Mouse (Mus musculus): ENCODE results near the gene Nepro. TPM values are rescaled to one million over a fixed set of nuclear protein-coding genes. Genes with fewer than 3 reads are reported as not detected.

Nepro gene
- polyA plus RNA-seq, 1 experiment from 2014 or later = 5.8 TPM

DNA sequence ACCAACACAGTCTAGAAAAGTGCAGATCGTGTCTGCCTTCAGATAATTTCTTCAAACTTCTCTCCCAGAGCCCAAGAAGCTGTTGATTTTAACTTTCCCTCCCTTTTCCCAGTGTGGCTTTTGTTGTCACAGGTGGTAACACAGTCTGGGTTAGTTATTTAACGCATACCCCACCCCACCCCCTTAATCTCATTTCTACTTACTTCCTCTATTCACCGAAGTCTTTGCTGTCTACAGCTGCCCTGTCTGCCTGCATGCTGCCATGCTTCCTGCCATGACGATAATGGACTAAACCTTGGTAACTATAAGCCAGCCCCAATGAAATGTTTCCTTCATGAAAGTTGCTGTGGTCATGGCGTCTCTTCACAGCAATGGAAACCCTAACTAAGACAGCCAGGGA lies 21.8 kb upstream of the Nepro start:
- no peak for DNase-seq (ENCODE audit: low spot score)

DNA sequence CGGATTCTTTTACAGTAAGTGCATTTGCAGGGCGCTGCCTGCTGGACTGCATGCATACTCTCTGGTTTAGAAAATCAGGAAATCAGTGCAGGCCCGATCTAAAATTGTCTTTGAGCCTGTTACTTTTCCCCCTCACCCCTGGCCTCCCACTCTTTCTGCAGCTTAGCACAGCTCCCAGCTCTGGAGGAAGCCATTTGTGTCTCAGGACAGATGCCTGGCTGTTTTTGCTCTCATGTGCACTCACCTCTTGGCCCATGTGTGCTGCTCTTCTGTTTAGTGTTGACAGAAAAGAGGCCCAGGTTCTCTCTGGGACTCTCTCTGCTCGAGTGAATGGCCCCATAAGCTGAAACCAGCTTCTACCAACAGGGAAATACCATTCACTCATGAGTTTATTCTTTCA lies 20.6 kb upstream of the Nepro start:
- no peak for DNase-seq (ENCODE audit: low spot score)

DNA sequence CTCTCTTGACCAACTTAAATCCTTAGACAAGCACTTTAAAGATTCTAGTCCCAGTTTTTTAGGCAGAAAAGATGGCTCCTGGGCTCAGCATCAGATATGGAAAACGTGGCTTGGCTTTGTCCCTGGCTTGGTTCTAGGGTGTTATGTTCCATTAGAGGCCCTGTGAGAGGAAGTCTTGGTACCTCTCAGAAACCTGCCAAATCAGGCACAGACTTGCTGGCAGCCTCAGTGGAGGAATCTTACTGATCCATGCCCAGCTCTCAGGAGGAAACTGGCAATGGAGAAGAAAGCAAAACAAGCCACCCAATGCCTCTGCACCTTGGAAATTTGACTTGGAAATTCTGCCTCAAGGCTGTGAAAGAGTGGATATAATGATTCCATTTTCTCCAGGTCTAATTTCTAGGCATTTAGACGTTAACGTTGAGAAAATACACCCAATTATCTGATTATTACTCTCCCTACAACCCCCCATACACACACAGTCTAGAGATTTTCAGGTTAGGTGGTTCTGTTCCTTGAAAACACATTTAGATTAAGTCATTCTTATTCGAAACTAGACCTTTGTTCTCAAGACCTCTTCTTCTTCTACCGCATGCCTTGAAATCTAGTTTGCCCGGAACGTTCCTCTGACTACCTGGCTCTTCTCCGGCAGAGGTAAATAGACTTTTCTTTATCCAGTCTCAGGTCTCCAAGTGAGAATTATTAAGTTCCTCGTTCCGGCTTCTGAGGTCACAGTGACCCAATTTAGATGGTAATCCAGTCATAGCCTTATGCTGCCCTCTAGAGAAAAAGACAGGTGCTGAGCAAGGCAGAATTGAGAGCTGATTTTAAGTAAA lies 7.6 kb upstream of the Nepro start:
- DNase-seq (ENCODE audit: low spot score) = peak; percentile 30

DNA sequence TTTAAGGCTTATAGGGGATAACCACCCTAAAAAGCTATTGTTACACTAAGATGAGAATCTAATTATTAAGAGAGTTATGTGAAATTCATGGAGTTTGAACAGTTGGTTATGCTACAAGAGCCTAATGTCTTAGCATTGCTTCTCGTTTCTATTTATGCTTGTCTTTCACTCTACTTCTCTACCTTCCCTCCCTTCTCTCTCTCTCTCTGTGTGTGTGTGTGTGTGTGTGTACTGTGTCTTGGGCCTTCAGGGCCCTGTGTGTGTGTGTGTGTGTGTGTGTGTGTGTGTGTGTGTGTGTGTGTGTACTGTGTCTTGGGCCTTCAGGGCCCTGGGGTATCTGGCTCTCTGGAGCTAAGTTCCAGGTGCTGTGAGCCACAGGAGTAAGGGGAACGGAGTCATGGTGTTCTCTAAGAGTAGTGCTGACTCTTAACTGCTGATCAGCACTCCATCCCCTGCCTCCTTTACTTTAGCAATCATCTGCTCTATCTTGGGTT lies 6.9 kb upstream of the Nepro start:
- no peak for DNase-seq (ENCODE audit: low spot score)

DNA sequence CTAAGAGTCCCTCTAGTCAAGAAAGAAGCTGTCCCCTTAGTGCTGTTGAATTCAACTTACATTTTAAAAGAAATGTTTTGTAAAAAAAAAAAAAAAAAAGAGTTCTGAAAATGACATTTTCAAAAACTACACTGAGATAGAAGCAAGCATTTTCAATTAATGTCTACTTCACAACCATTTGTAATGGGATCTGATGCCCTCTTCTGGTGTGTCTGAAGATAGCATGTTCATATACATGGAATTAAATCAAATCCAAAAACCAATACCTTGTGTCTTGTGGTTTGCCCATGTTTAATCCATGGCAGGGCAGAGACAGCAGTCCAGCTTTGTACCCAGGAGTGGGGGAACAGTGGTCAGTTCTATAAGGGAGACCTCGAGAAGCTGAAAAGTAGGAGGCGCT lies 6.3 kb upstream of the Nepro start:
- no peak for DNase-seq (ENCODE audit: low spot score)

DNA sequence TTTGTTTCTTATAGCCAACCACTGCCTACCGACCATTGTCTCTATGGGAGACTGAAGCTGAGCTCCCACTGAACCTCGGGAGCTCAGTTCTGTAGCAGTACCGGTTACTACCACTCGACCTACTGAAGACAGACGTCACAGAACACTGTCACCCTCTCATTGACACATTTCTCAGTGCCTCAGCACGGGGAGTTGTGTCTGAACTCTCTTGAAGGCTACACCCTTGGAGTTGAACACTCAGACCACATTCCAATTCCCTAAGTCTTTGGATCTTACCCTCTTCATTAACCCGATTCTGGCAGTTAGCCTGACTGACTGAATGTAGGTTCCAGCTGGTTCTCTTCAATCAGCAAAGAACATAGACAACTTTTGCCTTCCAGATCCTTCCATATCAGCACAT lies 4.8 kb upstream of the Nepro start:
- DNase-seq (ENCODE audit: low spot score) = no peak

DNA sequence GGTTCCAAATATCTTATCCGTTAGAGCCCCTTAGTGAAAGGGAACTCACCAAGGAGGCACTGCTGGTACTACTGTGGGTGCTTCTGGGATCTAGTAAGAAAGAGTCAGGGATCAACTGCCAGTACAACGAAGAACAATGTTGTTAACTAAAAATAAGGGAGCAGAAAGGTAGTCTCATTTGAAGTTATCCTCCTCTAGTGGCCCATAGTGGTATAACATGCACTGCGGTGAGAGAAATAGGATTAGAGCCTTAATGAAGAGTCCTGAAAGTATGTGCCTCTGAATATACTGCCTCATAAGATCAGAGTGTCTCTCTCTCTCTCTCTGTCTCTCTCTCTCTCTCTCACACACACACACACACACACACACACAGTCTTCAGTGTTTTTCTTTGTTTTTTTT lies 3.6 kb upstream of the Nepro start:
- DNase-seq (ENCODE audit: low spot score) = peak; percentile 30

DNA sequence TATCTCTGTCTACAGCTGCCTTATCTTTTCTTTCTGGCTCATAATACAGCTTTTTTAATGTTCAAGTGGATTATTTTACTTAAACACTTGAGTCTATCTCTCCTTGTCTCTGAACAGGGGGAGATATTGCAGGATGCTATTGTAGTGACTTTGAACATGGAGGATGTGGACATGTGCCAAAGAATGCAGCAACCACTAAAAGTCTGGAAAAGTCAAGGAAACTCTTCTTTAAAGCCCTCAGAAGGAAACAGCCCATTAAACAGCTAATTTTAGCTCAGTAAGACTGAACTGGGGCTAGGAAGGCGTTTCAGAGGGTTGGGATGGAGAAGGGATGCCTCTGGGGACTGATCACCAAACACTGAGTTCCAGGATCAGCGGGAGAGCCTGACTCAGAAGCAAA lies 1.4 kb upstream of the Nepro start:
- DNase-seq (ENCODE audit: low spot score) = no peak

DNA sequence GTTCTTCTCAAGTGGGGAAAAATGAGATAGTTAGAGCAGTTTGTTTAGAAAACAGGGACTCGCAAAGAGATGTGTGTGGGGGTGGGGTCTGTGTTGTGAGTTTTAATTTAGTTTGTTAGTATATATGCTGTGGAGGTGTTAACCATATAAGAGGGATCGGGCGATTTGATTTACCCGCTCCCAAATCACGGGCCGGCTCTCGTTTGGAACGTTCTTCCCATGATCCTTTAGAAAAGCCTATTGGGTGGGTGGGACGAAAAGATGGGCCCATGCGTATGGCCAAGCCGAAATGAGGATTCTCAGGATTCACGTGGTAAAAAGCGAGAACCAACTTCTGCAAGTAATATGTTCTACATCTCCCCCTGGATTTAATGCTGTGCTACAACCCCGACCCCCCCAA lies 746 bp downstream of the Nepro start:
- no peak for DNase-seq (ENCODE audit: low spot score)

DNA sequence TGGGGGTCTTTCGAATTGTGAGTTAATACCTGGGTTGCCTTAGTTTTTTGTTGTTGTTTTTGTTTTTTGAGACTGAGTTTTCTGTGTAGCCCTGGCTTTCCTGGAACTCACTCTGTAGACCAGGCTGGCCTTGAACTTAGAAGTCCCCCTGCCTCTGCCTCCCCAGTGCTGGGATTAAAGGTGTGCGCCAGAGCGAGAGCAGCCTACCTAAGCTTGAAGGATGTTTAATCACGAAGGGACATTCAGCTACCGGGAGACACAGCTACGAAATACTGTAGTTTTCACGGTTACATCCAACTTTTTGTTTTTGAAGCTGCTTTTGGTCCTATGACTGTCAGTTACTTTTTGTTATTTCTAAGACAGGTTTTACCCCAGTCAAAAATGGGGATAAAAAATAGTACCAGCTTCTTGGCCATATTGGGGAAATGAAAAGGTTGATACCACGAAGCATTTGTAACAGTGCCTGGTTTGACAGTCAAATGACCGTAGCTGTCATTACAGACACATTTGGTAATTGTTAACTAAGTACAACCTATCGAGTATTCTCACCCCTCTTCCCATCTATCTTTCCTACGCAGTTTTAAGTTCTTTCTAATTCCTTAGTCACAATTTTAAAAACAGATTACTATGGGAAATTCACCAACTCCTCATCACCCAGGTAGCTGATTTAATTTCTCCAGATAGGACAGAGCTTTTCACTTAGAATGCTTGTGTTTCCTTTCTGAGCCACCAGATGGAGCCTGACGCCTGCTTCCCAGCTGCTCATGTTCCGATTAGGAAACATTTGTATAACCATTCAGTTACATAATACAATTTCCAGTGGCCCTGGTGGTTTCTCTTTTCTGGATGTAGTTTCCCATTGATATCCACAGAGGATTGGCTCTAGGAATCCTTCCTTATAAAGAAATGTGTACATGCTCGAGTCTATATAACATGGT lies 1.5 kb downstream of the Nepro start:
- DNase-seq (ENCODE audit: low spot score) = peak; percentile 74

DNA sequence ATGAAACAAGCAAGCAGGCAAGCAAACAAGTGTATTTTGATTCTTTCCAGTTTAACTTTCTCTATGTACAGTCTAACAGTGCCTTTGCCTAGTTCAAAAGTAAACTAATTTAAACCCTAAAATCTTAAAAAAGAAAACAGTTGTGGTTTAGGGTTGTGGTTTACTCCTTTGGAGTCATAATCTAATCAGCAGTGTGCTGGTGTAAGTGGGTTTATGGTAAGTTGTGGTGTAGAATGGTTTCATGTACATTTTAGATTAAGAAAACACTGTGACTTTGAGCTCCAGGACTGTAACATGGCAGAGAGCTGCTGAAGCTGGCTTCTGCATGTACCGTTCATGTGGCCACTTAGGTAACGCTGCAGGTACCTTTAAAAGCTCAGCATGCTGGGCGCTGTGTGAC lies 3.4 kb downstream of the Nepro start:
- no peak for DNase-seq (ENCODE audit: low spot score)

DNA sequence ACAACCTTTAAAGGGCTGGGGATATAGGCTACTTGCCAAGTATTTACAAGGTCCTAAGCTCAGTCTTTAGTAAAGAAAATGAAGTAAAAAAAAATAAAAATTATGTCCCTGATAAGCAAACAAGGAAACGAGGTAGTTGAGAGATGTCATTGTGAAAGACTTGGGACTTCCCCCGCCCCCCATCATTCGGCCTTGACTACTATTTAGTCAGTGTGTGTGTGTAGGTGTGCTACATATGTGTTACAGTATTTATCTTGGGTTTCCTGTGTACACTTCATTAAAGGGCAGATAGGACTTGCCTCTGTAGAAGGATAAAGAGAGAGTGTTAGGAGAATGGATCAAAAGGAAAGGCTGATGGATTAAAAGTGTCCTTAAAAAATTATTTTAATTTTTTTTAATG lies 10.0 kb downstream of the Nepro start:
- DNase-seq (ENCODE audit: low spot score) = no peak

DNA sequence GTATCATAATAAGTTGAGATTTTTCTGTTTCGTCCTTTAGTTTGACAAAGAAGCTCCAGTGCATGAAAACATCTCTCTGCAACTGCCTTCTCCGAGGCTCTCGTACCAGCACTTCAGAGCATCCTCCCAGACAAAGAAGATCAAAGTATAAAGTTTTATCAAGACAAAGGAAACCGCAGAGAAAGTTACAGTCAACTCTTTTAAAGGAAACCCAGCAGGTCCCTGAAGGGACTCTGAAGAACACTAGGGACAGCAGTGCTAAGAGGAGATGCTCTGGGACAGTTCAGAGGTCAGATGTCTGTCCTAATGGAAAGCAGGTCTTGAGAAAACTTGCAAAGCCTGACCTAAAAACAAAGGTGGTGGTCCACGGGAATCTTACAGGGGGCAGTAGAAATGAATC lies 11.6 kb downstream of the Nepro start:
- no peak for DNase-seq (ENCODE audit: low spot score)

DNA sequence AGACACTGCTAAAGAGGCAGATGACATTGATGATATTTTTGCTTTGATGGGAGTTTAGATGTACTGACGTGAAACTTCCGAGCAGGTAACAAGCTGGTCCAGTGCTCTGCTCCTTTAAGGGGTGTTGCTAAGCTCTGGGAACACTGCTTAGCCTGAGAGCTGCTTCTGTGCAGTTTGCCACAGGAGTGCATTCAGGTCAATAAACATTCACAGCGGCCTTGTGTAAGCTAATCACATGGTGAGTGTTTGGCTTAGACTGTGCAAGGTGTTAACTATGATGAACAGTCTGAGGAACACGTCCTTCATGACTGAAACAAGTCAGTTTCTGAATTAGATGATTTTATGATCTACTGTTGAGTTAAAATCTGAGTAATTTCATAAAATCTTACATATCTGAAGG lies 12.0 kb downstream of the Nepro start:
- DNase-seq (ENCODE audit: low spot score) = no peak

DNA sequence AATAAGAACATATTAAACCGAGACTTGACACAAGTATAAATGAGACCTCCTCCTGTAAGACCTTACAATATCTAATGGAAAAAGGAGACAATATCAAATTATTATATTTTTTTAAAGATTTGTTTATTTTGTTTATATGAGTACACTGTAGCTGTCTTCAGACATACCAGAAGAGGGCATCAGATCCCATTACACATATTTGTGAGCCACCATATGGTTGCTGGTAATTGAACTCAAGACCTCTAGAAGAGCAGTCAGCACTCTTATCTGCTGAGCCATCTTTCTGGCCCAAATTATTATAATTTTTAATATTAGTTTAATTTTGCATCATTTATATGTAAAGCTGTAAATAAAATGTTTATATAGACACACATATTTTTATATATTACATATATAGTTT lies 18.7 kb downstream of the Nepro start:
- no peak for DNase-seq (ENCODE audit: low spot score)

DNA sequence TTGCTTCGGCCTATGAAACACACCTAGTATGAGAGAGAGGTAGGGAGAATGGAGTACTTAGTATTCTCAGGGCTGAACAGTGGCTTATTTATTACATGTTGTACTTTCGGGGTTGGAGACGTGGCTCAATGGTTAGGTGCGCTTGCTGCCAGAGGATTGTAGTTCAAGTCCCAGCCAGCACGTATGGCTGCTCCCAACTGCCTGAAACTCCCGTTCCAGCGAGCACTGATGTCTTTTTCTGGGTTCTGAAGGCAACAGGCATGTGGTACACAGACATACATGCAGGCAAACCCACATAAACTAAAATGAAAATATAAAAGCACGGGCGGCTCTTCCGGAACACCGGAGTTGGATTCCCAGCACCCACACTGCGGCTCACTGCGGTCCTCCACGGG lies 21.4 kb downstream of the Nepro start:
- DNase-seq (ENCODE audit: low spot score) = no peak

DNA sequence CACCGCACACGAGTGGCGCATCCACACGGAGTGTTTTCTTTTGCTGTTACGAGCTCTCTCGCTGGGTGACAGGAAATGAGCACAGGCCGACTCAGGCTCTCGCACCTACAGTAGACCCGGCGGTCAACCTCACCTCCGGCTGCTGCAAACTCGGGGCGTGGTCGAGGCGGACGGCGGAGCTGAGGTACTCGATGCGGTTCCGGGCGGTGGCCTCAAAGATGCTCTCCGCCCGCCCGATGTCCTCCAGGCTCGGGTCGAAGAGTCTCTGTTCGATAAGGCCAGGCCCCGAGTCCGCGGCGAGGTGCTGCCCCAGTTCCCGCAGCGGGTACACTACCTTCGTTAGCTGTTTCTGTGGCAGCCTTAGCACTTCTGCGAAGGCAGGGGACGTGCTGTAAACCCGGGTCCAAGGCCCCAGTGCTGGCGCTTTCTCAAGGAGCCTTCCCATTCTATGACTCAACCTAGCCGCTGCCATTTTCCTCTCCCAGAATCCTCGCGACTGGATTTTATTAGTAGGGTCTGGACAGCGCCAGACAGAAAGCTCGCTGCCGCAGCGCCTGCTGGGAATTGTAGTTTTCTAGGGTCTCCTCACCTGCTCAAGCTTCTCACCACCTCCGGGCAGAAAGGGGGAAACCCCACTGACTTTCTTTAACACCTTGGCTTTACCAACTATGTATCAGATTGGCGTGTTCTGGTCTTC lies 21.9 kb downstream of the Nepro start, which contains the start of gene Gtpbp8:
Gtpbp8 (minus strand) TSS at position 498 of the 697 bp plus-strand sequence.
- peak; percentile 76 for DNase-seq (ENCODE audit: low spot score)

DNA sequence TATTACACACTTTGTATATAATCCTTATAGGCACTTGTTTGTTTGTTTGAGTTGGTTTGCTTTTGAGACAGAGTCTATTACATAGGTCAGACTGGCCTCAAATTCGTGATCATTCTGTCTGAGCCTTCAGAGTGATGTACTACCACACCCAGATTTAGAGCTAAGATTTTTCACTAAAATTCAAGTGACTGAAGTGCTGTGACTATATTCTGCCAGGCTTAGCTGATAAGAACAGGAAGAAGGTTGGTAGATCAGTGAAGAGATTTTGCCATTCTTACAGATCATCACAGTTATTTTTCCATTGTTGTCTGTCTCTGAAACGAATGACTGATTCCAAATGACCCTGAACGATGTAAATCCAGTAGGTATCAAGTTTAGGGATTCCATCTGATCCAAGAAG lies 23.9 kb downstream of the Nepro start:
- DNase-seq (ENCODE audit: low spot score) = no peak

DNA sequence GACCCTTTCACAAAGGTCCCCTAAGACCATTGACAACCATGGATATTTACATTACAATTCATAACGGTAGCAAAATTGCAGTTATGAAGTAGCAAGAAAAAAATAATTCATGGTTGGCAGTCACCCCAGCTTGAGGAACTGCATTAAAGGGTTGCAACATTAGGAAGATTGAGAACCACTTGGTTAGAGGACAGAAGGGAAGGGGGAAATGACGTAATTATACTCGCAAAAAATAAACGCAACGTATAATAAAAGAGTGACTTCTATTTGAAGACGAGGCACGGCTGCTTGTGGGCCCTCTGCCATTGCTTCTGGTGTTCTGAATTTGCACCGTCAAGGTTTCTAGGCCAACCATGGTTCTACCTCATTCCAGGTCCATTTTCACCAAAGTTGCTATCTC lies 33.6 kb downstream of the Nepro start:
- no peak for DNase-seq (ENCODE audit: low spot score)

DNA sequence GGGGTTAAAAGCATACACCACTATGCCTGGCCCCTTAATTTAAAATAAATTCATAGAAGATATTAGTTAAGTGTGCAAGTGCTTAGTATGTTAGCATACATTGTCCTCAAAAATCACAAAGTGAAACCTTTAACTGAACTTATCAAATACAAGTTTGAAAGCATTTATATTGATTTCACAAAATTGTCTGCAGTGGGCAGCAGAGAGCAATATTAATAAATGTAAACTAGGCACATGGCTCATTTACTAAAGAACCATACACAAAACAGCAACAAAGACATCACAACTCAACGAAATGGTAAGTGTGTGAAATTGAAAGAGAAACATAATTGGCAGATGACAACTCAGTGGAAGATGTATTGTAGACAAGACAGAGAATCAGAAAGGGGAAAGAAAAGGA lies 37.7 kb downstream of the Nepro start:
- DNase-seq (ENCODE audit: low spot score) = no peak

DNA sequence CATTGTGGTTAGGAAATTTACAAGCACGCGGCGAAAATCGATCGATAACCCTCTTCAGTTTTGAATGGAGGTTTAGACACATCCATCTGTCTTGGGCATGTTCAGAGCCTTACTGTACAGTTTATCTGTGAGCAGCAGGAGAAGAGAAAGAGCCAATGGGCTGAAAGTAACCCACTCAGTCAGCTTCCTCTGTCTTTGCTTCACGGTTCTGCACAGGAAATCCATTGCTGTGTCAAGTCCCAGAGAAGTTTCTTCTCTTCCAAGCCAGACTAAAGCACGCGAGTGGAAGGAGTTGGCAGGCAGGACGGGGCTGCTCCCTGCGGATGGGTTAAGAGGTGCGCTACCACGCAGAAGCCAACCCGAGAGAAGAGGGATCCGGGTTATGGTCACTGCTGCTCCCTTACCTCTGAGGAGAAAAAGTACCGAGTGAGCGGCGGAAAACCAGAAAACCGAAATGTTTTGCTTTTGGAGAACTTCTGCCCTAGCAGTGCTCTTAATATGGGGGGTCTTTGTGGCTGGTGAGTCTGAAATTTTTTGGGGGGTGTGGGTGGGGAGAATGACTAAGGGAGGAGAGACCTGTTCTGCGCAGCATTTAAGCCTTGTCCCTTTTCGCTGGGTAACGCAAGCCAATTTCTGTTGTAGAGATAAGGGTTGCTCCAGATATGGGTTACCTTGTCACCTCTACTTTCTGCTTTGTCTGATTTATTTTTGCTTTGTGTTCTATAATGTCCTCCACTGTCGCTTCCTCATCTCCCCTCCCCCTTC lies 41.6 kb downstream of the Nepro start, which contains the start of gene Cd200r1:
Cd200r1 (plus strand) TSS at position 182 of the 765 bp plus-strand sequence.
- DNase-seq (ENCODE audit: low spot score) = peak; percentile 49

Data from thymus, postnatal 0 days (tissue).